Mouse (Mus musculus) heart, postnatal 0 days (tissue): ENCODE results near the gene Rab3c.

Source experiments
- CTCF ChIP-seq: IDR thresholded peaks from 2 replicates; pipeline ENCODE4 v1.5.1; 2016; ENCODE audit warnings: antibody characterized with exemption, control low read depth, low read depth
- EP300 ChIP-seq: IDR thresholded peaks from 2 replicates; pipeline ENCODE4 v1.6.1; 2016; ENCODE audit warnings: antibody characterized with exemption, low read depth

GRCm38 (mm10) chr13:110054538-110054937 lies 226.3 kb downstream of the Rab3c start:
- TF ChIP-seq CTCF: no peak
- no peak for TF ChIP-seq EP300
